Mouse (Mus musculus): ENCODE results near the gene Gse1. TPM values are rescaled to one million over a fixed set of nuclear protein-coding genes. Genes with fewer than 3 reads are reported as not detected.

Gene Gse1
- total RNA-seq, 2 experiments from 2014 or later: 146 to 158 TPM

- peak overlapping the region; percentile 99 for H3K27ac ChIP-seq
- no peak for TF ChIP-seq CTCF (conservative IDR thresholded peaks at IDR 0.05)
- H3K4me3 ChIP-seq: peak overlapping the region; percentile 60
- no peak for DNase-seq (ENCODE audit: low spot score in 2 of 2)
Observed at GRCm38 (mm10) chr8:120539775-120540625, 311.7 kb downstream of the Gse1 start.

- no peak for TF ChIP-seq CTCF (conservative IDR thresholded peaks at IDR 0.05)
- H3K27ac ChIP-seq: peak overlapping the region; percentile 65; the same call in 1 of the 2 replicates
Observed at GRCm38 (mm10) chr8:120542995-120543394, 314.7 kb downstream of the Gse1 start.

GRCm38 (mm10) chr8:120543416-120544055 is 315.3 kb downstream of the Gse1 start:
- no peak for DNase-seq (ENCODE audit: low spot score in 2 of 2)
- H3K27ac ChIP-seq: 0 out of 2 replicates have a peak overlapping the region, but pooled peaks have one; percentile 1
- no peak overlapping the region for H3K4me3 ChIP-seq
- no peak for TF ChIP-seq CTCF (conservative IDR thresholded peaks at IDR 0.05)

More at GRCm38 (mm10) chr8:120542995-120543394, 314.7 kb downstream of the Gse1 start:
- no peak overlapping the region for H3K4me3 ChIP-seq
- no peak for DNase-seq (ENCODE audit: low spot score in 2 of 2)

GRCm38 (mm10) chr8:120544155-120544554 is 315.9 kb downstream of the Gse1 start:
- TF ChIP-seq CTCF (conservative IDR thresholded peaks at IDR 0.05): no peak
- no peak for DNase-seq (ENCODE audit: low spot score in 2 of 2)
- no peak overlapping the region for H3K27ac ChIP-seq
- H3K4me3 ChIP-seq: no peak overlapping the region

- peak overlapping the region; percentile 54; the same call in 1 of the 2 replicates for H3K4me3 ChIP-seq
- DNase-seq (ENCODE audit: low spot score in 2 of 2): no peak
- no peak for TF ChIP-seq CTCF (conservative IDR thresholded peaks at IDR 0.05)
- H3K27ac ChIP-seq: peak overlapping the region; percentile 97
Observed at GRCm38 (mm10) chr8:120547562-120547961, 319.3 kb downstream of the Gse1 start.

- TF ChIP-seq CTCF (conservative IDR thresholded peaks at IDR 0.05): no peak
- H3K27ac ChIP-seq: peak overlapping the region; percentile 97
- H3K4me3 ChIP-seq: peak overlapping the region; percentile 54
- peak; percentile 72 for DNase-seq (ENCODE audit: low spot score in 2 of 2)
Observed at GRCm38 (mm10) chr8:120548313-120548761, 320.1 kb downstream of the Gse1 start.

GRCm38 (mm10) chr8:120549321-120549921 is 321.2 kb downstream of the Gse1 start:
- TF ChIP-seq CTCF (conservative IDR thresholded peaks at IDR 0.05): no peak
- DNase-seq (ENCODE audit: low spot score in 2 of 2): no peak
- peak overlapping the region; percentile 54 for H3K4me3 ChIP-seq
- peak overlapping the region; percentile 97 for H3K27ac ChIP-seq

- no peak for DNase-seq (ENCODE audit: low spot score in 2 of 2)
- Histone ChIP-seq H3K4me3 (peak overlapping the region; percentile 54), H3K27ac (peak overlapping the region; percentile 97)
- no peak for TF ChIP-seq CTCF (conservative IDR thresholded peaks at IDR 0.05)
Observed at GRCm38 (mm10) chr8:120549922-120550321, 321.7 kb downstream of the Gse1 start.

- TF ChIP-seq CTCF (conservative IDR thresholded peaks at IDR 0.05): no peak
- no peak overlapping the region; the same call in 1 of the 2 replicates for H3K4me3 ChIP-seq
- no peak for DNase-seq (ENCODE audit: low spot score in 2 of 2)
- H3K27ac ChIP-seq: peak overlapping the region; percentile 97
Observed at GRCm38 (mm10) chr8:120550430-120550829, 322.2 kb downstream of the Gse1 start.

GRCm38 (mm10) chr8:120550937-120551676 is 322.9 kb downstream of the Gse1 start:
- Histone ChIP-seq H3K4me3 (peak overlapping the region; percentile 23; the same call in 1 of the 2 replicates), H3K27ac (peak overlapping the region; percentile 97)
- no peak for DNase-seq (ENCODE audit: low spot score in 2 of 2)
- TF ChIP-seq CTCF (conservative IDR thresholded peaks at IDR 0.05): no peak

GRCm38 (mm10) chr8:120551677-120551980 is 323.4 kb downstream of the Gse1 start:
- peak; percentile 46 for TF ChIP-seq CTCF (conservative IDR thresholded peaks at IDR 0.05)
- H3K27ac ChIP-seq: peak overlapping the region; percentile 97
- no peak for DNase-seq (ENCODE audit: low spot score in 2 of 2)
- peak overlapping the region; percentile 23; the same call in 1 of the 2 replicates for H3K4me3 ChIP-seq

- no peak for DNase-seq (ENCODE audit: low spot score in 2 of 2)
- TF ChIP-seq CTCF (conservative IDR thresholded peaks at IDR 0.05): no peak
- peak overlapping the region; percentile 97 for H3K27ac ChIP-seq
- no peak overlapping the region for H3K4me3 ChIP-seq
Observed at GRCm38 (mm10) chr8:120552509-120552908, 324.3 kb downstream of the Gse1 start.
